Mouse (Mus musculus) macrophage (primary cell): ENCODE results near the gene Pitpnc1. TPM values are rescaled to one million over a fixed set of nuclear protein-coding genes. Genes with fewer than 3 reads are reported as not detected.

Experiments used
- H3K27ac ChIP-seq: fragments of 350-480 bp; formaldehyde crosslinking; 2 replicates; pipeline ENCODE4 v1.9.0; 2021
- H3K36me3 ChIP-seq: fragments of 350-480 bp; formaldehyde crosslinking; 2 replicates; pipeline ENCODE4 v1.9.0; 2021; ENCODE audit errors: inconsistent target
- H3K4me3 ChIP-seq: fragments of 350-480 bp; formaldehyde crosslinking; 2 replicates; pipeline ENCODE4 v1.9.0; 2021; ENCODE audit errors: inconsistent target
- H3K79me2 ChIP-seq: fragments of 350-480 bp; formaldehyde crosslinking; 2 replicates; pipeline ENCODE4 v1.9.0; 2021; ENCODE audit errors: inconsistent target
- WGBS: methylation state at CpG from one replicate; pipeline ENCODE4 v1.1.7; 2026; ENCODE audit warnings: inconsistent platforms; ENCODE audit not compliant: missing documents; 5-methylcytosine and 5-hydroxymethylcytosine counted together
- polyA plus RNA-seq: library from polyadenylated mRNA; stranded (reverse); fragments of 250-400 nt; gene quantifications from 3 replicates; pipeline ENCODE4 v1.2.4, GENCODE M21; 2018; ENCODE audit warnings: inconsistent platforms

Gene Pitpnc1
- polyA plus RNA-seq, 1 experiment from 2014 or later = 50.1 TPM

- Histone ChIP-seq H3K27ac (no peak overlapping the region), H3K4me3 (no peak overlapping the region), H3K36me3 (peaks cover 16% of the 10 kb centered on the region), H3K79me2 (no peaks in the 10 kb centered on the region)
- WGBS = 97% methylated on average over 7 of the region's 7 CpGs
Measured at GRCm38 (mm10) chr11:107248753-107249152, 221.7 kb downstream of the Pitpnc1 start.

GRCm38 (mm10) chr11:107245657-107246056 lies 224.8 kb downstream of the Pitpnc1 start:
- H3K27ac ChIP-seq = no peak overlapping the region
- H3K4me3 ChIP-seq = no peak overlapping the region
- H3K36me3 ChIP-seq = no peaks in the 10 kb centered on the region
- no peaks in the 10 kb centered on the region for H3K79me2 ChIP-seq
- WGBS = 96% methylated on average over 7 of the region's 7 CpGs

GRCm38 (mm10) chr11:107243126-107243525 lies 227.4 kb downstream of the Pitpnc1 start:
- H3K27ac ChIP-seq = no peak overlapping the region
- no peaks in the 10 kb centered on the region for H3K36me3 ChIP-seq
- 100% methylated on average over 6 of the region's 6 CpGs for WGBS

GRCm38 (mm10) chr11:107241678-107242077 lies 228.8 kb downstream of the Pitpnc1 start:
- Histone ChIP-seq H3K79me2 (no peaks in the 10 kb centered on the region), H3K36me3 (no peaks in the 10 kb centered on the region), H3K27ac (no peak overlapping the region), H3K4me3 (no peak overlapping the region)
- WGBS = 48% methylated on average over 7 of the region's 7 CpGs

More at GRCm38 (mm10) chr11:107243126-107243525, 227.4 kb downstream of the Pitpnc1 start:
- Histone ChIP-seq H3K4me3 (no peak overlapping the region), H3K79me2 (no peaks in the 10 kb centered on the region)

GRCm38 (mm10) chr11:107238506-107238905 lies 232.0 kb downstream of the Pitpnc1 start:
- Histone ChIP-seq H3K4me3 (no peak overlapping the region), H3K79me2 (no peaks in the 10 kb centered on the region), H3K27ac (no peak overlapping the region), H3K36me3 (peaks cover 8% of the 10 kb centered on the region)
- WGBS = 94% methylated on average over 6 of the region's 6 CpGs

GRCm38 (mm10) chr11:107237532-107237931 lies 233.0 kb downstream of the Pitpnc1 start:
- Histone ChIP-seq H3K27ac (no peak overlapping the region), H3K36me3 (peaks cover 14% of the 10 kb centered on the region)
- 98% methylated on average over 4 of the region's 4 CpGs for WGBS

DNA sequence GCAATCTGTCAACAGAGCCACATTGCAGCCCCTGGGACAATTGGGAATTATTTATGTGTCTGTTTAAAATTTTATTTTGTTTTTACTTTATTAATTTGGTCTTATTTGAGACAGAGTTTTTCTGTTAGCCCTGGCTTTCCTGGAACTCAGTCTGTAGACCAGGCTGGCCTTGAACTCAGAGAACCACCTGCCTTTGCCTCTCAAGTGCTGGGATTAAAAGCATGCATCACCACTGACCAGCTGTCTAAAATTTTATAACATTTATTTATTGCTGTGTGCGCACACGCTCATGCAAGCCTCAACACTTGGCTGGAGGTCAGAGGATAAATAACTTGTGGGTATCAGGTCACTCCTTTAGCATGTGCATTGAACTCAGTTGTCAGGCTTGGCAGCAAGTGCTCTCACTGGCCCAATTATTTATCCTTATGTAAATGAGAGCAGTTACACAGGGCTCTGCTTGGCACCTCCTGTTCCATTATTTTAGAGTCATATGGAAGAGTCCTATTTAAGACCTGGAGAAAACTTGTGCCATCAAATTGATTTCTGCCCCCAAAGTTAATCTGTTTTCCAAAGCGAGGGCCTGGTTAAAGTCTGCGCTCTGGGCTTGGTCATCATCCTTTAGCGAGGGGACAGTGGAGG lies 237.1 kb downstream of the Pitpnc1 start:
- Histone ChIP-seq H3K4me3 (no peak overlapping the region), H3K79me2 (no peaks in the 10 kb centered on the region), H3K36me3 (peaks cover 20% of the 10 kb centered on the region), H3K27ac (no peak overlapping the region)
- WGBS = 93% methylated on average over 5 of the region's 5 CpGs

More at GRCm38 (mm10) chr11:107237532-107237931, 233.0 kb downstream of the Pitpnc1 start:
- no peaks in the 10 kb centered on the region for H3K79me2 ChIP-seq
- H3K4me3 ChIP-seq = no peak overlapping the region

DNA sequence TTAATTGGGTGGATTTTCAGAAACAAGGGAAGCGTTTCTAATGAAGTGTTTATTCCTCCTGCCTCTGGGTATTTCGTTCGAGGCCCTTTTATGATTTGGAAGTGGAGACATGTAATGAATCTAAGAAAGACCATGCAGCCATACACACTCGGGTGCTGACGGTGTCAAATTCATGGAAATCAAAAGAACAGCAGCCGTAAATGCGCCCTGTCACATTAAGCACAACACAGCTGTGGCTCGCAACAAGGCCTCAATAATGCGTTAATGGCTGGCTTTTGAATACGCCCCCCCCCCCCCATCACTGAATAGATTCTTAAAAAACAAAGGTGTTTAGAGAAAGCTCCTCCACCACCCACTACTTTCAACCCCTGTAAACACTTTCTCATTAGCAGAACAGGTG lies 240.4 kb downstream of the Pitpnc1 start:
- peaks cover 20% of the 10 kb centered on the region for H3K36me3 ChIP-seq
- H3K79me2 ChIP-seq = no peaks in the 10 kb centered on the region
- WGBS = 92% methylated on average over 10 of the region's 10 CpGs
- no peak overlapping the region for H3K27ac ChIP-seq
- H3K4me3 ChIP-seq = no peak overlapping the region

DNA sequence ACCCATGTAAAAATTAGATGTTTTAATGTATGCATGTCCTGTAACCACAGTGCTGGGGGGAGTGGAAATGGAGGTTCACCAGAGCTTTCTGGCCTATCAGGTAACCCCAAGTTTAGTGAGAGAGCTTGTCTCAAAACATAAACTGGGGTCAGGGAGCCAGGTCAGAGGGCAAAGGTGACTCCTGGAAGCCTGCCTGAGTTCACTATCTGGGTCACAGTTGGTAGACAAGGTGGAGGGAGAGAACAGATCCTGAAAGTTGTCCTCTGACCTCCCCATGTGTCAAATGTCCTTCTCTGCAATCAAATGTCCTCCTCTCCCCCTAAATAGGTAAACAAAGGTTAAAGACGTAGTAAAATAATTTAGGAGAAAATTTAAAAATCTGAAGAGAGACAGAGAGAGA lies 244.1 kb downstream of the Pitpnc1 start:
- no peak overlapping the region for H3K27ac ChIP-seq
- WGBS = 85% methylated on average over 1 of the region's 1 CpGs
- H3K36me3 ChIP-seq = no peaks in the 10 kb centered on the region
- H3K4me3 ChIP-seq = no peak overlapping the region
- no peaks in the 10 kb centered on the region for H3K79me2 ChIP-seq

- H3K36me3 ChIP-seq = no peaks in the 10 kb centered on the region
- H3K27ac ChIP-seq = no peak overlapping the region
- H3K79me2 ChIP-seq = no peaks in the 10 kb centered on the region
- 67% methylated on average over 10 of the region's 10 CpGs for WGBS
- H3K4me3 ChIP-seq = no peak overlapping the region
Measured at GRCm38 (mm10) chr11:107226013-107226412, 244.5 kb downstream of the Pitpnc1 start.

- WGBS = 95% methylated on average over 5 of the region's 5 CpGs
- no peaks in the 10 kb centered on the region for H3K79me2 ChIP-seq
- no peaks in the 10 kb centered on the region for H3K36me3 ChIP-seq
- H3K4me3 ChIP-seq = no peak overlapping the region
- no peak overlapping the region for H3K27ac ChIP-seq
Measured at GRCm38 (mm10) chr11:107225301-107225700, 245.2 kb downstream of the Pitpnc1 start.

DNA sequence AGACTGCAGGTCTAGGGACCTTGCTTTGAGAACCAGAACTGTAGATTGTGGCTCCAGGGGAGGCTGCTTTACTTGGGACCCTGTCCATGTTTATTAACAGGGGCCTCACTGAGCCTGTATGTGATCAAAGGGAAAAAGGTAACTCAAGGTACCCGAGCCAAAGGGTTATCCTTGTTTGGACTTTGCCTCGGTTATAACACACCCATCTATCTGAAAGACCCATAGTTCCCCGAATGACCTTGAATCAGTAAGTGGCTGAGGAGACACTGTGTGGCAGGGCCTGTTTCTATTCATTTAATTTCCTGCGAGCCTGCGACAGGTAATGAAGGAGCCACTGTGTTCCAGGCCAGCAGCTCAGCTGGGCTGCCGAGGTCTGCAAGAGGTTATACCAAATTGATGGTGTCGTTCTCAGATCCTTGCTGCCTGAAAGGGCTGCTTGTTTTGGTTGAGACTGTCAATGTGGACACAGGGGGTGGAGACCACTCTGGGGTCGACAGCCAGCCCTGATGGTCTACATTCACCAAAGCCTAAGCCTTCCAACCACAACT lies 246.8 kb downstream of the Pitpnc1 start:
- no peaks in the 10 kb centered on the region for H3K36me3 ChIP-seq

GRCm38 (mm10) chr11:107223169-107223561 lies 247.3 kb downstream of the Pitpnc1 start:
- WGBS = 88% methylated on average over 1 of the region's 1 CpGs

More for the DNA sequence above, 246.8 kb downstream of the Pitpnc1 start:
- WGBS = 90% methylated on average over 8 of the region's 8 CpGs
- no peaks in the 10 kb centered on the region for H3K79me2 ChIP-seq
- H3K4me3 ChIP-seq = no peak overlapping the region
- H3K27ac ChIP-seq = no peak overlapping the region

GRCm38 (mm10) chr11:107222531-107223168 lies 247.8 kb downstream of the Pitpnc1 start:
- no peaks in the 10 kb centered on the region for H3K79me2 ChIP-seq
- no peak overlapping the region for H3K4me3 ChIP-seq
- no peaks in the 10 kb centered on the region for H3K36me3 ChIP-seq
- no peak overlapping the region for H3K27ac ChIP-seq
- 91% methylated on average over 12 of the region's 12 CpGs for WGBS

More at GRCm38 (mm10) chr11:107223169-107223561, 247.3 kb downstream of the Pitpnc1 start:
- H3K4me3 ChIP-seq = no peak overlapping the region
- no peak overlapping the region for H3K27ac ChIP-seq
- no peaks in the 10 kb centered on the region for H3K79me2 ChIP-seq
- no peaks in the 10 kb centered on the region for H3K36me3 ChIP-seq

DNA sequence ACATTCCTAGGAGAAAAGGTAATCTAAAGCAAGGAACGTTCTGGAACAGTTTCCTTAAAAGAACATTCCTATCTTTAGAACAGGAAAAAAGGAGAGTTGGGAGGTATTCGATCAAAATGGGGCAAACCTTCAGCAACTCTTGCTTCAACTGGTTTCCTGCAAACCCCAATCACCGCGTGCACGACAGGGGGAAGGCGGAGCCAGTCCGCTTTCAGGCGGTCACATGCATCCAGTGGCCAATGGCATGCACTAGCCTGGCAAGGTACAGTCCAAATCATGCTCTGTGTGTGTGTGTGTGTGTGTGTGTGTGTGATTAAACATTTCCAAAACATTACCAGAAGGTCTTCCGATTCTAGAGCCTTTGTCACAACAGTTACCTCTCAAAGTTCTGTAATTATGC lies 255.4 kb downstream of the Pitpnc1 start:
- Histone ChIP-seq H3K36me3 (peaks cover 16% of the 10 kb centered on the region; the same call in 1 of the 2 replicates), H3K27ac (no peak overlapping the region), H3K79me2 (no peaks in the 10 kb centered on the region), H3K4me3 (no peak overlapping the region)
- WGBS = 94% methylated on average over 9 of the region's 9 CpGs
